Mouse (Mus musculus) liver, adult 2 months (tissue): Measurements from ENCODE around the gene Aurka.

Source experiments
- CTCF ChIP-seq: fragments of 200-500 bp; IDR thresholded peaks from 2 replicates; pipeline ENCODE4 v1.5.1; 2011; ENCODE audit warnings: low read depth, low read length, control low read depth
- POLR2A ChIP-seq: fragments of 200-500 bp; IDR thresholded peaks from 2 replicates; pipeline ENCODE4 v1.6.1; 2011; ENCODE audit warnings: low read length, control low read depth; ENCODE audit not compliant: insufficient read depth; ENCODE audit errors: extremely low read depth

DNA sequence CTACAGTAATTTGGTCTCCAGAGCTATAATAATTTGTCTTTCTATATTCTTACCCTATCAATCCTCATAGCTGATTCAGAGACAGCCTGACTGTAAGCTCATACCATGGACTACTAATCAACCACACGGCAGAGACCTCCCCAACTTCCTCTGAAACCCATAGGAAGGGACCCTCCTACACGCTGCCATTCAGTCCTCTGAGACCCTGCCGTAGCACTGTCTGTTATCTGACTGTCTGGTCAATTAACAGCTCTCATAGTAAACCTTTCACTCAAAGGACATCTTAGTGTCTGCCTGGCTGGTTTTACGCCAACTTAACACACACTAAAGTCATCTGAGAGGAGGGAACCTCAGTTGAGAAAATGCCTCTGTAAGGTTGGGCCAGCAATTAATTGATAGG is 63.8 kb downstream of the Aurka start:
- no peak for TF ChIP-seq CTCF
- no peak for TF ChIP-seq POLR2A
